Mouse (Mus musculus): ENCODE measurements around the gene Tmem163. TPM values are rescaled to one million over a fixed set of nuclear protein-coding genes. Genes with fewer than 3 reads are reported as not detected.

Gene Tmem163
- polyA plus RNA-seq, 1 experiment from 2014 or later = 16.0 TPM

GRCm38 (mm10) chr1:127508921-127509320 is 170.4 kb downstream of the Tmem163 start:
- no peaks in the 10 kb centered on the region for H3K27me3 ChIP-seq
- no peak for ATAC-seq

DNA sequence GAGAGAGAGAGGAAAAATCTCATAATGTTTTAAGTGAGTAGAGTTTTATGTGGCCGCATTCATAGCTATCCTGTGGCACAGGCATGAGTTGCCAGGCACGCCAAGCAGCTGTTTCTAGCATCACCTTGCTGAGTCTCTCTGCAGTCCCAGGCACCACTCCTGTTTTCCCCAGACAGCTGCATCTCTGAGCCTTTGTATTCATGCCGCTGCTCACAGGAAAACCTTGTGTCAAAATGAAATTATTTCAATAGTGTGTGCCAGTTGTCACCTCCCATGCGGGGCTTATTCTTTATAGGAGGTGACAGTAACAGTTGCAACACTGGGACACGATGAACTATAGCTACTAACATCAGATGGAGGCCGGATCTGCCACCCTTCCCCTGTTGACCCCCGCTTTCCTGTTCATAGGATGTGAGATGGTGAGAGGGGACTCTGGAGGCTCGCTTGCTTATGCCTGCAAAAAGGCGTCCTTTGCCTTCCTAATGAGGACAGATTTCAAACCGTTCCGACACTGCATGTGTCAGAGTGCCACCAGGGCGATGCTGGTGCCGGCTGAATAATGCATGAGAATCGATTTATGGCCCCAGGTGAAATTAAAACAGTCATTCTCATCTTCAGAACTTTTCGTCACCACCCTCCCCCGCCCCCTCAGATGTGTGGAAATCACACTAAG is 171.1 kb downstream of the Tmem163 start:
- peaks cover 13% of the 10 kb centered on the region for H3K4me1 ChIP-seq
- peak; percentile 59; the same call in 1 of the 2 replicates for ATAC-seq
- no peaks in the 10 kb centered on the region for H3K36me3 ChIP-seq (ENCODE audit: poor library complexity, severe bottlenecking)
- H3K9ac ChIP-seq = peak overlapping the region; percentile 16; the same call in 1 of the 2 replicates
- H3K4me3 ChIP-seq = no peak overlapping the region
- H3K4me2 ChIP-seq = no peak overlapping the region; the same call in 1 of the 2 replicates
- no peaks in the 10 kb centered on the region for H3K9me3 ChIP-seq (replicated peaks)
- WGBS = 66% methylated on average over 16 of the region's 16 CpGs
- no peaks in the 10 kb centered on the region for H3K27me3 ChIP-seq
- H3K27ac ChIP-seq = peak overlapping the region; percentile 51

More at GRCm38 (mm10) chr1:127508921-127509320, 170.4 kb downstream of the Tmem163 start:
- Histone ChIP-seq H3K9ac (no peak overlapping the region), H3K9me3 (replicated peaks) (no peaks in the 10 kb centered on the region), H3K4me1 (peaks cover 13% of the 10 kb centered on the region), H3K4me3 (no peak overlapping the region), H3K36me3 (ENCODE audit: poor library complexity, severe bottlenecking) (no peaks in the 10 kb centered on the region), H3K27ac (no peak overlapping the region), H3K4me2 (no peak overlapping the region)
- 82% methylated on average over 8 of the region's 8 CpGs for WGBS

- H3K4me3 ChIP-seq = no peak overlapping the region
- no peaks in the 10 kb centered on the region for H3K27me3 ChIP-seq
- H3K27ac ChIP-seq = 0 out of 2 replicates have a peak overlapping the region, but pooled peaks have one; percentile 16
- WGBS = 70% methylated on average over 10 of the region's 10 CpGs
- no peak overlapping the region for H3K9ac ChIP-seq
- peaks cover 13% of the 10 kb centered on the region for H3K4me1 ChIP-seq
- no peaks in the 10 kb centered on the region for H3K36me3 ChIP-seq (ENCODE audit: poor library complexity, severe bottlenecking)
- H3K9me3 ChIP-seq (replicated peaks) = no peaks in the 10 kb centered on the region
- no peak for ATAC-seq
- no peak overlapping the region for H3K4me2 ChIP-seq
These were observed 172.2 kb downstream of the Tmem163 start for GRCm38 (mm10) chr1:127507042-127507650.

DNA sequence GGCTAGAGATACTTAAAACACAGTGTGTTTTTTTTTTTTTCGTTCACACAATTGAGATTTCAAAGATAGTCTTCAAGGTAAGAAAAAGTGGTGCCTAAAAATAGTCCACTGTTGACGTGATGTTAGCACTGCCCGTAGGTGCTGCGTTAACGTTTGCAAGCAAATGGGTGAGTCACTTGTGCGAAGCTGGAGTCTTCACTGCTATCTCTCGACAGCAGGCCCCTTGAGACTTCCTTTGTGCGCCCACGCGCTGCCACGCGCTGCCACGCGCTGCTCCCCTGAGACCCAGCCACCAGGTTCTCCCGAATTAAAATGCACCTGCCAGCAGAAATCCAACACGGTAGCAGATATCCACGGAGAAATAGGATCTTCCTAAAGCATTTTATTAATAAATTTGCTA is 178.6 kb downstream of the Tmem163 start:
- H3K4me3 ChIP-seq = no peak overlapping the region
- no peaks in the 10 kb centered on the region for H3K9me3 ChIP-seq (replicated peaks)
- H3K4me1 ChIP-seq = no peaks in the 10 kb centered on the region
- WGBS = 75% methylated on average over 17 of the region's 17 CpGs
- peak overlapping the region; percentile 45; the same call in 1 of the 2 replicates for H3K27ac ChIP-seq
- peaks cover 5% of the 10 kb centered on the region; the same call in 1 of the 2 replicates for H3K27me3 ChIP-seq
- 0 out of 2 replicates have a peak, but pooled peaks have one; percentile 8 for ATAC-seq
- H3K9ac ChIP-seq = no peak overlapping the region
- no peaks in the 10 kb centered on the region for H3K36me3 ChIP-seq (ENCODE audit: poor library complexity, severe bottlenecking)
- H3K4me2 ChIP-seq = no peak overlapping the region

DNA sequence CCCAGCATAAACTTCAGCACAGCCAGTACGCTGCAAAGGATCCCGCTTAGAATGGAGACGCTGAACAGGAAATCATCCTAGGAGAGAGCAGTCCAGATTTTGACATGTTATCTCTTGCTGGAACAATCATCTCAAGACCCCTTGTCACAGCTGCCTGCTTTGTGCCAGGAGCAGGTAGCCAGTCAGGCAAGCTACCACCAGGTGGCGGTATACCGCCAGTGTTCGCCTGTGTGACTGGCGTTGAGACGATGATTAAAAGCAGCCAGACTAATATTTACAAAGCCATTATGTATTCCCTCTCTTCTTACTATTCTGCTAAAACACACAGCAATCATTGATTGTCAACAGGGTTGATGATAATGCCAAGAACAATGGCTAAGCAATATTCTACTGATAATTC is 179.1 kb downstream of the Tmem163 start:
- Histone ChIP-seq H3K9ac (no peak overlapping the region), H3K4me2 (no peak overlapping the region), H3K9me3 (replicated peaks) (no peaks in the 10 kb centered on the region), H3K4me1 (no peaks in the 10 kb centered on the region), H3K36me3 (ENCODE audit: poor library complexity, severe bottlenecking) (no peaks in the 10 kb centered on the region), H3K27me3 (peaks cover 5% of the 10 kb centered on the region; the same call in 1 of the 2 replicates), H3K4me3 (no peak overlapping the region), H3K27ac (no peak overlapping the region)
- ATAC-seq = peak; percentile 75
- 10% methylated on average over 8 of the region's 8 CpGs for WGBS

DNA sequence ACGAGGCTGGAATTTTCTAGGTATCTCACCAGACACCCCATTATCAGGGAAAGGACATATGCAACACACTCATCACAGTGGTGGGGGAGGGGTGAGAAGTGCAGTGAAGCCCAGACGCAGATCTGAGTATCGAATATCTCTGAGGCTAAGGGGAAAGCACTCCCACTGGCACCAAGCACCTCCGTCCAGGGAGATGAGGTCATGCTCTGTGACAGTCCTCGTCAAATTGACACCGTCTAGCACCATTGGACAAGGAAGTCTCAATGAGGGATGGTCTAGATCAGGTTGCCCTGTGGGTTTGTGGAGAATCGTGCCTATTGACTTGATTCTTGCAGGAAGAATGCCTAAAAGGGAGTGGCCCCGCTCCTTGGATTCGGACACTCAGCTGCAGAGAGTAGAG is 180.6 kb downstream of the Tmem163 start:
- no peaks in the 10 kb centered on the region for H3K4me1 ChIP-seq
- ATAC-seq = no peak
- no peak overlapping the region for H3K4me3 ChIP-seq
- no peak overlapping the region for H3K4me2 ChIP-seq
- 67% methylated on average over 9 of the region's 9 CpGs for WGBS
- H3K27me3 ChIP-seq = peaks cover 5% of the 10 kb centered on the region; the same call in 1 of the 2 replicates
- no peak overlapping the region for H3K9ac ChIP-seq
- H3K36me3 ChIP-seq (ENCODE audit: poor library complexity, severe bottlenecking) = no peaks in the 10 kb centered on the region
- no peaks in the 10 kb centered on the region for H3K9me3 ChIP-seq (replicated peaks)
- no peak overlapping the region for H3K27ac ChIP-seq

DNA sequence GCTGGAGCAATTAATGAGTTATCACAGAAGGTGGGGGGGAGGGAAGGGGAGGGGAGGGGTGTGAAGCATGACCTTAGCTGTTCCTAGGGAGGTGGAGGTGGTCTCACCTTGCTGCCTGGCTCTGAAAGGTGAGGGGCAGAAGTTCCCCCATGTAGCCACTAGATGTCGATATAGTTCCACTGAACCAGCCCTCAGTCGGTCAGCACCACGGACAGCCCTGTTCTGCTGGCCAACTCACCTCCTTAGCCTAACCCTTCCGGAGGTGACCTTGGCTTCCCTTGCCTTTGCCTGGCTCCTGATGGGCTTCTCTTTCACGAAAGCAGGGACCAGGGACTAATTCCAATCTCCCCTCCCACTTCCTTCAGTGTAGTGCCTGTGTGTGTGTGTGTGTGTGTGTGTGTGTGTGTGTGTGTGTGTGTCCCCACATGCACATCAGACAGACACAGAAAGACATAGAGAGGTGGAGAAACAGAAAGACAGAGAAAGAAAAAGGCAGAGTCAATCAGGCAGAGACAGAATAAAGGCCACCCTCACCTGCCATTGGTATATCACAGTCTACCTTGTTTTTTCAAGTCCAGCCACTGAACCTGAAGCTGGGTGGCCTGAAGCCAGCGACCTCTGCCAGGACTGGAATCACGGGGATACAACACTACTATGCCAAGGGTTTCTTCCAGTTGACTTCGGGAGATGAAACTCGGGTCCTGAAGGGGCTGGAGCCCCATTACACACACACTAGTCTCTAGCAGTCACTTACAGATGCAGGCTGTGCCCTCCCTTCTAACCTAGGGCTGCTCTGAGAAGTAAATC is 182.4 kb downstream of the Tmem163 start:
- Histone ChIP-seq H3K27ac (no peak overlapping the region), H3K4me3 (no peak overlapping the region), H3K36me3 (ENCODE audit: poor library complexity, severe bottlenecking) (no peaks in the 10 kb centered on the region), H3K9ac (no peak overlapping the region), H3K27me3 (peaks cover 5% of the 10 kb centered on the region; the same call in 1 of the 2 replicates), H3K4me1 (no peaks in the 10 kb centered on the region), H3K9me3 (replicated peaks) (no peaks in the 10 kb centered on the region), H3K4me2 (no peak overlapping the region)
- ATAC-seq = peak; percentile 61
- WGBS = 36% methylated on average over 9 of the region's 9 CpGs

DNA sequence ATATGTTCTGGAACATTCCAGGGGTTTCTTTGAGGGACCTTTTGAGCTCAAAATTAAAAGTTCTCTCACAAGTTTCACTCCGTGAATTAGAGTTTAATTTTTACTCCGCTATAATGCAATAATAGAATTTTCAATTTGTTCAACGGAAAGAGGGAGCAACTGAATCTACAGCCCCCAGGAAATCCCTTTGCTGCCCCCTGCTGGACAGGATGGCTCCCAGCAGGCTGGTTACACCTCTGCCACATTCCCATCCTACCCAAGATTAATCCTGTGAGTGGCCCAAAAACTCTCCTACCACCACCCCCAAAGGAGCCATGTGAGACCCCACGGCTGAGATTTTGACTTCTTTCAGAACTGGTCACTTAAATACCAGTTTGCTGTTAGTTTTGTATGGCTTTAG is 192.2 kb downstream of the Tmem163 start:
- H3K4me3 ChIP-seq = no peak overlapping the region
- no peaks in the 10 kb centered on the region for H3K27me3 ChIP-seq
- no peak overlapping the region for H3K4me2 ChIP-seq
- no peak for ATAC-seq
- no peak overlapping the region for H3K27ac ChIP-seq
- H3K36me3 ChIP-seq (ENCODE audit: poor library complexity, severe bottlenecking) = peaks cover 17% of the 10 kb centered on the region
- H3K4me1 ChIP-seq = peaks cover 6% of the 10 kb centered on the region; the same call in 1 of the 2 replicates
- no peaks in the 10 kb centered on the region for H3K9me3 ChIP-seq (replicated peaks)
- 83% methylated on average over 4 of the region's 4 CpGs for WGBS
- H3K9ac ChIP-seq = no peak overlapping the region

DNA sequence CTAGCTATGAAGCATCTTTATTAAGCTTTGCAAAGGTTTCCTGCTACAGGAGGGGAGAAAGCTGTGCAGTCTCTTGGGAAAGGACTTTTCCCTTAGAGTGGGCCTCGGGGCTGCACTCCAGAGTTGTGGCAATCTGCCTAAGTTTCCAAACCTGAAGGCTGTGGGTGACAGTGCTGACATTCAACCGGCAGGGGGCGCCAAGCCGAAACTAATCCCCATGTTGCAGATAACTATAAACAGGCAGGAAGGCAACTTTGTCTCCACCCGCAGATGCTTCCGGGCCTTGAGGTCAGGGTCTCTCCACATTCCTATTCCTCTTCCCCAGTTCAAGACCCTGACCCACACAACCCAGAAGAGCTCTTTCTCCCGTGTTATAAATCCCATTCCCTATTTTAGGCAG is 194.5 kb downstream of the Tmem163 start:
- 46% methylated on average over 7 of the region's 7 CpGs for WGBS
- 0 out of 2 replicates have a peak, but pooled peaks have one; percentile 3 for ATAC-seq
- Histone ChIP-seq H3K4me2 (no peak overlapping the region), H3K4me1 (peaks cover 6% of the 10 kb centered on the region; the same call in 1 of the 2 replicates), H3K9ac (no peak overlapping the region), H3K36me3 (ENCODE audit: poor library complexity, severe bottlenecking) (peaks cover 19% of the 10 kb centered on the region), H3K27me3 (no peaks in the 10 kb centered on the region), H3K9me3 (replicated peaks) (no peaks in the 10 kb centered on the region), H3K4me3 (no peak overlapping the region), H3K27ac (no peak overlapping the region)

GRCm38 (mm10) chr1:127484188-127484587 is 195.2 kb downstream of the Tmem163 start:
- no peaks in the 10 kb centered on the region for H3K27me3 ChIP-seq
- peaks cover 6% of the 10 kb centered on the region; the same call in 1 of the 2 replicates for H3K4me1 ChIP-seq
- H3K36me3 ChIP-seq (ENCODE audit: poor library complexity, severe bottlenecking) = peaks cover 20% of the 10 kb centered on the region
- no peak overlapping the region for H3K4me3 ChIP-seq
- H3K27ac ChIP-seq = no peak overlapping the region
- no peak for ATAC-seq
- H3K9ac ChIP-seq = no peak overlapping the region
- WGBS = 97% methylated on average over 8 of the region's 8 CpGs
- no peak overlapping the region for H3K4me2 ChIP-seq
- no peaks in the 10 kb centered on the region for H3K9me3 ChIP-seq (replicated peaks)

DNA sequence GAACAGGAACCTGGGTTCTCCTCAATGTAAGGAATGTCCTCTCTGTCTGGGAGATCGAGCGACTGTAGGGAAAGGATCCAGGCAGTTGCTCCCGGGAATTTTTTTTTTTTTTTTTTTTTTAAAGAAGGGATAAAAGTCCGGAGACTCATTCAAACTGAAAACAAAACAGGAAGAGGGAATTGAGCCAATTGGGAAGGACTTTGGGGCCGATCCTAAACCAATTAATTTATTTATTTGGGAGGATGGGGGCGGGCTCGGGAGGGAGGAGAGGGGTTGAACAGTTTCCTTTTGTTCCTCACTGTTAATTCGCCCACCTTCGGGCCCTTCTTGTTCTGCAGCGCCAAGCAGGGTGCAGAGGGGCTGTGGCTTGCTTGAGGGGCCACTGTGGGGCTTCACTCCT is 196.4 kb downstream of the Tmem163 start:
- Histone ChIP-seq H3K27me3 (no peaks in the 10 kb centered on the region), H3K9me3 (replicated peaks) (no peaks in the 10 kb centered on the region), H3K4me3 (no peak overlapping the region), H3K36me3 (ENCODE audit: poor library complexity, severe bottlenecking) (peaks cover 26% of the 10 kb centered on the region), H3K9ac (no peak overlapping the region), H3K27ac (no peak overlapping the region), H3K4me2 (no peak overlapping the region), H3K4me1 (peaks cover 6% of the 10 kb centered on the region; the same call in 1 of the 2 replicates)
- ATAC-seq = no peak
- WGBS = 52% methylated on average over 10 of the region's 10 CpGs

GRCm38 (mm10) chr1:127475756-127476155 is 203.6 kb downstream of the Tmem163 start:
- 87% methylated on average over 5 of the region's 5 CpGs for WGBS
- Histone ChIP-seq H3K36me3 (ENCODE audit: poor library complexity, severe bottlenecking) (peaks cover 48% of the 10 kb centered on the region), H3K4me3 (no peak overlapping the region), H3K9me3 (replicated peaks) (no peaks in the 10 kb centered on the region), H3K4me1 (no peaks in the 10 kb centered on the region), H3K27ac (no peak overlapping the region), H3K27me3 (no peaks in the 10 kb centered on the region), H3K9ac (no peak overlapping the region), H3K4me2 (no peak overlapping the region)
- ATAC-seq = peak; percentile 16; the same call in 1 of the 2 replicates

All from forebrain, embryonic 13.5 days (tissue).